Mouse (Mus musculus) limb, embryonic 12.5 days (tissue): ENCODE measurements at regions not wholly inside any gene's neighbourhood (a gene's known extent, or its start where the extent isn't known, plus 50 kb on each side); places are given as distances from the start of the nearest gene placed in this dataset.
A peak's percentile ranks its signal among the peaks of the same experiment; 100 is the strongest.

Source experiments
- ATAC-seq: fragments of 200-750 bp; cut with Nextera tagmentation; 2 replicates; pipeline ENCODE4 v1.8.0; 2017; ENCODE audit warnings: low read depth, moderate TSS enrichment; ENCODE audit not compliant: insufficient number of reproducible peaks, insufficient read depth, low FRiP score, low TSS enrichment
- H3K27ac ChIP-seq: fragments of 300-500 bp; sonication (generic); 2 replicates; pipeline ENCODE4 v1.5.1; 2016; ENCODE audit warnings: mild to moderate bottlenecking, moderate library complexity
- H3K27me3 ChIP-seq: fragments of 300-500 bp; sonication (generic); 2 replicates; pipeline ENCODE4 v1.6.1; 2016; ENCODE audit warnings: mild to moderate bottlenecking, moderate library complexity
- H3K36me3 ChIP-seq: fragments of 300-500 bp; sonication (generic); 2 replicates; pipeline ENCODE4 v1.6.1; 2016; ENCODE audit warnings: mild to moderate bottlenecking, moderate library complexity
- H3K4me1 ChIP-seq: fragments of 300-500 bp; sonication (generic); replicated peaks from 2 replicates; pipeline ENCODE4 v1.6.1; 2016
- H3K4me2 ChIP-seq: fragments of 300-500 bp; sonication (generic); 2 replicates; pipeline ENCODE4 v1.6.1; 2016; ENCODE audit warnings: mild to moderate bottlenecking, moderate library complexity
- H3K4me3 ChIP-seq: fragments of 300-500 bp; sonication (generic); replicated peaks from 2 replicates; pipeline ENCODE4 v1.5.1; 2016; ENCODE audit warnings: mild to moderate bottlenecking
- H3K9ac ChIP-seq: fragments of 300-500 bp; sonication (generic); replicated peaks from 2 replicates; pipeline ENCODE4 v1.6.1; 2016; ENCODE audit warnings: mild to moderate bottlenecking, moderate library complexity
- H3K9me3 ChIP-seq: fragments of 300-500 bp; sonication (generic); 2 replicates; pipeline ENCODE4 v1.6.1; 2016; ENCODE audit warnings: mild to moderate bottlenecking, moderate library complexity
- WGBS: fragments of 180-500 bp; shearing (Covaris S2); methylation state at CpG from one replicate; pipeline ENCODE4 v1.1.7; 2016; 5-methylcytosine and 5-hydroxymethylcytosine counted together

- Histone ChIP-seq H3K4me1 (peaks cover 8% of the 10 kb centered on the region; the same call in 1 of the 2 replicates), H3K9me3 (no peaks in the 10 kb centered on the region)
- ATAC-seq: no peak
Observed at GRCm38 (mm10) chr9:61665254-61665653, 249.1 kb downstream of the Rplp1 start.

GRCm38 (mm10) chr9:61664000-61664622 lies 250.2 kb downstream of the Rplp1 start:
- 78% methylated on average over 10 of the region's 10 CpGs for WGBS
- Histone ChIP-seq H3K27me3 (peaks cover 3% of the 10 kb centered on the region; the same call in 1 of the 2 replicates), H3K9ac (no peak overlapping the region), H3K27ac (no peak overlapping the region), H3K4me2 (no peak overlapping the region), H3K9me3 (no peaks in the 10 kb centered on the region), H3K4me3 (no peak overlapping the region), H3K4me1 (no peaks in the 10 kb centered on the region; the same call in 1 of the 2 replicates), H3K36me3 (no peaks in the 10 kb centered on the region)
- no peak for ATAC-seq

More at GRCm38 (mm10) chr9:61665254-61665653, 249.1 kb downstream of the Rplp1 start:
- Histone ChIP-seq H3K4me3 (no peak overlapping the region), H3K9ac (no peak overlapping the region), H3K27me3 (0 out of 2 replicates have a peak, but pooled peaks cover 3% of the 10 kb centered on the region), H3K36me3 (no peaks in the 10 kb centered on the region), H3K4me2 (no peak overlapping the region), H3K27ac (no peak overlapping the region)
- 91% methylated on average over 5 of the region's 5 CpGs for WGBS

- H3K36me3 ChIP-seq: no peaks in the 10 kb centered on the region
- H3K4me2 ChIP-seq: no peak overlapping the region
- 65% methylated on average over 12 of the region's 12 CpGs for WGBS
- H3K4me1 ChIP-seq: no peaks in the 10 kb centered on the region; the same call in 1 of the 2 replicates
- H3K9ac ChIP-seq: no peak overlapping the region
- H3K4me3 ChIP-seq: no peak overlapping the region
- ATAC-seq: no peak
- no peaks in the 10 kb centered on the region for H3K9me3 ChIP-seq
- H3K27ac ChIP-seq: no peak overlapping the region
- H3K27me3 ChIP-seq: peaks cover 3% of the 10 kb centered on the region; the same call in 1 of the 2 replicates
Observed at GRCm38 (mm10) chr9:61662055-61663028, 252.0 kb downstream of the Rplp1 start.

- Histone ChIP-seq H3K27ac (no peak overlapping the region), H3K4me3 (no peak overlapping the region), H3K36me3 (no peaks in the 10 kb centered on the region), H3K9ac (no peak overlapping the region), H3K4me1 (peaks cover 5% of the 10 kb centered on the region; the same call in 1 of the 2 replicates), H3K27me3 (peaks cover 3% of the 10 kb centered on the region; the same call in 1 of the 2 replicates), H3K9me3 (no peaks in the 10 kb centered on the region), H3K4me2 (no peak overlapping the region)
- ATAC-seq: no peak
- WGBS: 79% methylated on average over 3 of the region's 3 CpGs
Observed at GRCm38 (mm10) chr9:61660191-61660590, 254.2 kb downstream of the Rplp1 start.

- Histone ChIP-seq H3K27ac (no peak overlapping the region), H3K9ac (no peak overlapping the region), H3K9me3 (no peaks in the 10 kb centered on the region), H3K4me3 (no peak overlapping the region), H3K4me1 (peaks cover 6% of the 10 kb centered on the region; the same call in 1 of the 2 replicates), H3K36me3 (no peaks in the 10 kb centered on the region), H3K27me3 (peaks cover 3% of the 10 kb centered on the region; the same call in 1 of the 2 replicates), H3K4me2 (no peak overlapping the region)
- WGBS: 86% methylated on average over 8 of the region's 8 CpGs
- no peak for ATAC-seq
Observed at GRCm38 (mm10) chr9:61657996-61658395, 256.3 kb downstream of the Rplp1 start.

GRCm38 (mm10) chr9:61655433-61655981 lies 258.8 kb downstream of the Rplp1 start:
- Histone ChIP-seq H3K27me3 (no peaks in the 10 kb centered on the region; the same call in 1 of the 2 replicates), H3K9ac (no peak overlapping the region), H3K4me3 (no peak overlapping the region), H3K9me3 (no peaks in the 10 kb centered on the region), H3K4me1 (peaks cover 6% of the 10 kb centered on the region; the same call in 1 of the 2 replicates), H3K4me2 (no peak overlapping the region), H3K36me3 (no peaks in the 10 kb centered on the region), H3K27ac (no peak overlapping the region)
- no peak for ATAC-seq
- WGBS: 65% methylated on average over 9 of the region's 9 CpGs

- peak overlapping the region; percentile 36; the same call in 1 of the 2 replicates for H3K27ac ChIP-seq
- H3K4me2 ChIP-seq: peak overlapping the region; percentile 23
- H3K27me3 ChIP-seq: 0 out of 2 replicates have a peak, but pooled peaks cover 4% of the 10 kb centered on the region
- no peaks in the 10 kb centered on the region for H3K36me3 ChIP-seq
- no peak overlapping the region; the same call in 1 of the 2 replicates for H3K9ac ChIP-seq
- WGBS: 31% methylated on average over 20 of the region's 20 CpGs
- H3K4me1 ChIP-seq: peaks cover 31% of the 10 kb centered on the region
- H3K9me3 ChIP-seq: peaks cover 7% of the 10 kb centered on the region; the same call in 1 of the 2 replicates
- peak; percentile 82 for ATAC-seq
- H3K4me3 ChIP-seq: no peak overlapping the region
Observed at GRCm38 (mm10) chr9:61645661-61646425, 268.5 kb downstream of the Rplp1 start.

- no peak overlapping the region for H3K9ac ChIP-seq
- no peak overlapping the region for H3K4me3 ChIP-seq
- peaks cover 7% of the 10 kb centered on the region; the same call in 1 of the 2 replicates for H3K9me3 ChIP-seq
- no peak for ATAC-seq
- WGBS: 92% methylated on average over 3 of the region's 3 CpGs
- 0 out of 2 replicates have a peak, but pooled peaks cover 4% of the 10 kb centered on the region for H3K27me3 ChIP-seq
- H3K36me3 ChIP-seq: no peaks in the 10 kb centered on the region
- peaks cover 11% of the 10 kb centered on the region for H3K4me1 ChIP-seq
- H3K4me2 ChIP-seq: no peak overlapping the region
- H3K27ac ChIP-seq: no peak overlapping the region
Observed at GRCm38 (mm10) chr9:61640739-61641138, 268.6 kb downstream of the Tle3 start.

- Histone ChIP-seq H3K27me3 (0 out of 2 replicates have a peak, but pooled peaks cover 4% of the 10 kb centered on the region), H3K27ac (no peak overlapping the region), H3K4me1 (peaks cover 6% of the 10 kb centered on the region; the same call in 1 of the 2 replicates), H3K9ac (no peak overlapping the region), H3K9me3 (peaks cover 7% of the 10 kb centered on the region; the same call in 1 of the 2 replicates), H3K36me3 (no peaks in the 10 kb centered on the region), H3K4me2 (no peak overlapping the region), H3K4me3 (no peak overlapping the region)
- WGBS: 82% methylated on average over 11 of the region's 11 CpGs
- ATAC-seq: no peak
Observed at GRCm38 (mm10) chr9:61638908-61639307, 266.7 kb downstream of the Tle3 start.

- Histone ChIP-seq H3K4me3 (no peak overlapping the region), H3K9ac (no peak overlapping the region), H3K4me2 (no peak overlapping the region), H3K27me3 (peaks cover 12% of the 10 kb centered on the region; the same call in 1 of the 2 replicates), H3K4me1 (peaks cover 15% of the 10 kb centered on the region), H3K27ac (no peak overlapping the region), H3K9me3 (no peaks in the 10 kb centered on the region), H3K36me3 (no peaks in the 10 kb centered on the region)
- WGBS: 38% methylated on average over 9 of the region's 9 CpGs
- ATAC-seq: no peak
Observed at GRCm38 (mm10) chr9:61633936-61634335, 261.8 kb downstream of the Tle3 start.
